Comparison of ENCODE assay signal across 14 mouse cellular contexts in the genomic region with DNA sequence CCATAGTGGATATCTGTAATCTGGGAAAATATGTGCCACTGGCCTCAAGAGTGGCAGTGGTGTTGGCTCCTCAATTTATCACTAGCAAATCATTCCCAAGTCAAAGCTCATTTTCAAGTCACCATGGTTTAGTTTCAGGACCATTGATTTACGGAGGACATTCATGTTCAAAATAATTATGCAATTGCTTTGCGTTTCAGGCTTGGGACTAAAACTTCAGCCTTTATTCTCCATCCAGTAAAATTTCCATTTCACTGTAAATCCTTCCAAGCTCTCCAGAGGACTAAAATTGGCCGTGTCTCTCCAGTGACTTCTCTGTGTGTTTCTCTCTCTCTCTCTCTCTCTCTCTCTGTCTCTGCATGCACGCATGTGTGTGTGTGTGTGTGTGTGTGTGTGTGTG.
"Had no signal": no experiment of that assay in that cellular context is flagged by ENCODE, and none has a peak within 500 bp of the region (broad histone marks: within the 10 kb centered on the region; RNA-seq: fewer than 3 reads in every experiment).

No protein-coding gene starts in this region.

- H3K27ac ChIP-seq: limb, embryonic 13.5 days; liver, embryonic 13.5 days; lung, embryonic 15.5 days; macrophage; midbrain, embryonic 15.5 days; neural tube, embryonic 12.5 days had no signal

- H3K4me1 ChIP-seq: limb, embryonic 13.5 days; liver, embryonic 13.5 days; lung, embryonic 15.5 days; megakaryocyte, embryonic 14.5 days; midbrain, embryonic 15.5 days; neural tube, embryonic 12.5 days had no signal

- DNase-seq: kidney, postnatal 10 days; kidney, postnatal 4 days; liver, embryonic 13.5 days; liver, postnatal 0 days; lung, postnatal 14 days; spleen, adult 18-20 months; thymus, adult 18-20 months; thymus, postnatal 14 days had no signal

- H3K4me3 ChIP-seq: limb, embryonic 13.5 days; liver, embryonic 13.5 days; lung, embryonic 15.5 days; megakaryocyte, embryonic 14.5 days; midbrain, embryonic 15.5 days; neural tube, embryonic 12.5 days had no signal
